Mouse (Mus musculus): ENCODE results near the gene Gnat3. TPM values are rescaled to one million over a fixed set of nuclear protein-coding genes. Genes with fewer than 3 reads are reported as not detected.

Gnat3 gene
- polyA plus RNA-seq, 1 experiment from 2014 or later: not detected

Other genes with a start within 250 kb of the Gnat3 start
- gene Cd36, start 73.7 kb upstream of the Gnat3 start, polyA plus RNA-seq (2015; fragmentation: Nextera tagmentation; extraction: Ambion mirVana): 74.1 and 80.4 TPM in 2 replicates